Mouse (Mus musculus) thymus, postnatal 4 days (tissue): ENCODE data around the gene Gm29644.
"Not testable (repeated sequence)": the region's sequence is repeated elsewhere in the genome, so short reads cannot be mapped to it uniquely, and the experiment has no call there.

Experiments used
- DNase-seq: peaks from one replicate; pipeline ENCODE4 v3.0.0; 2021

The Gm29644 gene

DNA sequence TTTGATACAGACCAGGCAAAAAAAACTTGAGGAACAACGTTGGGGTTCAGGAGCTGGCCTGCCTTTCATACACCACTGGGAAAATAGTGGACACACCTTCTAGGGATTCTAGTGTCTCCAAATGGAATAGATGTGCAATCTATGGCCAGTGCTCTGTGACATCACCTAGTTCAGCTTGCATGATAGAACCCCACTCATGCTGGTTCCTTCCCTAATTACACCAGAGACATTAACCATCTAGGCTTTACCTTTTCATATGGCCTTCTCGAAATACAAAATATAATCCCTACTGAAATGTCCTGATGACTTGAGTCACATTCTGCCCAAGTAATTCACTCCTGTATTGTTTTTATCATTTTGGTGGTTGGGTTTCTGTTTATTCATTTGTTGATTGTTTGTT lies at the start of gene Gm29644, which contains the start of gene Gm29423:
Gene Gm29644, minus strand, starts transcription at position 157 of the 400 bp plus-strand sequence.
Gene Gm29423, minus strand, starts transcription at position 101 of the 400 bp plus-strand sequence.
- not testable (repeated sequence) for DNase-seq

DNA sequence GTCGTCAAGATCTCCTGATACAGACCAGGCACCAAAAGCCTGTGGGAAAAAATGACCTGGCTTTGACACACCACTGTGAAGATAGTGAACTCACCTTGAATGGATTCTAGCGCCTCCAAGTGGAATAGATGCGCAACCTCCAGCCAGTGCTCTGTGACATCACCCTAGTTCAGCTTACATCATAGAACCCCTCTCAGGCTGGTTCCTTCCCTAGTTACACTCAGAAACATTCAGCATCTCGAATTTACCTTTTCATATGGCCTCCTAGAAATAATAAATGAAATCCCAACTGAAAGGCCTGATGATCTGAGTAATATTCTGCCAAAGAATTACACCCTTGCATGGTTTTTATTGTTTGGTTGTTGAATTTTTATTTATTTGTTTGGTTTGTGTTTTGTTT lies 29.6 kb downstream of the Gm29644 start, which contains the start of gene Gm21118:
Gene Gm21118, minus strand, starts transcription at position 101 of the 400 bp plus-strand sequence.
- DNase-seq = not testable (repeated sequence)
